Mouse (Mus musculus) left cerebral cortex, postnatal 36 days (tissue): ENCODE results near the gene Ptk7. TPM values are rescaled to one million over a fixed set of nuclear protein-coding genes. Genes with fewer than 3 reads are reported as not detected.
A peak's percentile ranks its signal among the peaks of the same experiment; 100 is the strongest.

Experiments
- DNase-seq, 2 experiments: peaks; one replicate each; pipeline ENCODE4 v3.0.0; 2021 to 2022; ENCODE audit warnings: low spot score in 2 of 2, mixed read lengths in 1 of 2
- intact Hi-C: fragments of 180-260 bp; cut with DNase I; formaldehyde crosslinking; loops from one replicate; pipeline ENCODE4 v1.15.1; 2025
- total RNA-seq, 2 experiments: library from RNA; stranded (reverse); gene quantifications; 2 replicates each; pipeline ENCODE4 v1.2.3; 2021

The Ptk7 gene
- 10 to 100 TPM; 10.3 to 11.0 TPM for total RNA-seq

DNA sequence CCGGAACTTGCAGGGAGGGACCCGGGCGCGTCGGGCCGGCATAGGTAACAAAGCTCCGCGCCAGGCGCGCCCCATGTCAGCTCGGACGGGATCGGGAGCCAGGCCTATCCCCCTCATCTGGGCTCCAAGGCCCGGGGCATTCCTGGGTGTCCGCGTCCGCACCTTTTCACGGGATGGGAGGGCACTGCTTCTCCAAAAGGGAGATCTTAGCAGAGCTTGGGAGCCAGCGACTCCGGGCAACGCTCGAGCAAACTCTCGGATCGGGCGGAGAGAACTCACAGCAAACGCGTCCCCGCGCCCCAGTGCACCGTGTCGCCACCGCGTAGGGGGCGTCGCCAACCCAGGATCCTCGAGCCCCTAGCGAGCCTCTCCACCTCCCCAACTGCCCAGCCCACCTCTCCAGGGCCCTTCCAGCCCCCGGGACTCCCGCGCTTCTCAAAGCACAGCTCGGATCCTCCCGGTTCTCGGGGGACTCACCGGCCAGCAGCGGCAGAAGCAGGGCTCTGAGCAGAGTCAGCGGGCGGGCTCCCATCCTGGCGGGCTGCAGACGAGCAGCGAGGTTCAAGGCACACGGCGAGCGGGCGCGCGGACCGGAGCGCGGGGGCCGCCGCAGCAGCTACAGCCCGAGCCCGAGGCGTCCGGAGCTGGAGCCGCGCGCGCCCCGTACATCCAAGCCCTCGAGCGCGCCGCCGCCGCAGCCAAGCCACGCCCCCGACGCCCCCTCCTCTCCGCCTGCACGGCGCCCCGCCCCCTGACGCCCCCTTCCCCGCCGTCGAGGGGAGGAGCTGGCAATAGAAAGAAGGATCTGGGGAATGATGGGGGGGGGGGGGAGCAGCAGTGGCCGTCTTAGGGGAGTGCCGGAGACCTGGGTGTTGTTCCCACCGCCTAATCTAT lies at the start of gene Ptk7:
Gene Ptk7 (minus strand): TSS at position 714 of the 894 bp plus-strand sequence.
- peak; percentile 61 to 71 for DNase-seq
- intact Hi-C loops, result no loop called here

DNA sequence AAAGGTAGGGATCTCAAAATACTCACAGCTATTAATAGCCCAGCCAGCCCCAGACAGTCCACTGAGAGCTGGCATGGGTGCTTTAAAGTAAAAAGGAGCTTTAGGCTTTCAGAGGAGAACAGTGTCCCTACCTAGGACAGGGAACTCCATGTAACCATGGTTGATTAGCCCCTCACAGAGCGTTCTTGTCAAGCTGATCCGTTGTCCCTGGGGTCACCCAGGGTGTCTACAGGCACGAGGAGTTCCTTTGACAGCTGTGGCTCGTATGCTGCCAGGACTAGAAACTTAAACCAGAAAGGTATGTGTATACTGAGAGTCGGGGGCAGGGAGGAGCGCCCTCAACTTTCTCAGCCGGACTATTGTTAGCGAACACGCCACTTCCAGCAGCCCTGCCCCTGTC lies 49.6 kb upstream of the Ptk7 start:
- intact Hi-C loops, result no loop called here
- DNase-seq, result no peak

DNA sequence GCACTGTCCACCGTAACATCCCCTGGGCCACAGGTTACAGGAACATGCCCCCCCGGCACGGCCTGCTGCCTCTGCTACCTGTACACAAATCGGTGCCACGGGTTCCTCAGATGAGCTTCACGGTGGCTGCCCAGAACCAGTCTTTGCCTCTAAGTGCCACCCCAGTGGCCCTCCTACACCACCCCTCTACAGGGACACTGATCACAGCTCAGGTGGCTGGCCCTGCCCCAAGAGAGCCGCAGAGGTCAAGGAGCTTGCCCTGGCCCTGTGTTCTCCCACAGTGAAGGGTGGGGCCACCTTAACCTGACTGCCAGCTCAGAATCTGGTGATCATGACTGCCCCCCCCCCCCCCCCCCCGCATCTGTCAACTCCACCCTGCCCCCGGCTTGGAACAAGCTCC lies 49.1 kb upstream of the Ptk7 start, which contains the start of gene Mea1:
Gene Mea1 (plus strand): TSS at position 378 of the 400 bp plus-strand sequence.
- no peak for DNase-seq
- intact Hi-C loops, result no loop called here

DNA sequence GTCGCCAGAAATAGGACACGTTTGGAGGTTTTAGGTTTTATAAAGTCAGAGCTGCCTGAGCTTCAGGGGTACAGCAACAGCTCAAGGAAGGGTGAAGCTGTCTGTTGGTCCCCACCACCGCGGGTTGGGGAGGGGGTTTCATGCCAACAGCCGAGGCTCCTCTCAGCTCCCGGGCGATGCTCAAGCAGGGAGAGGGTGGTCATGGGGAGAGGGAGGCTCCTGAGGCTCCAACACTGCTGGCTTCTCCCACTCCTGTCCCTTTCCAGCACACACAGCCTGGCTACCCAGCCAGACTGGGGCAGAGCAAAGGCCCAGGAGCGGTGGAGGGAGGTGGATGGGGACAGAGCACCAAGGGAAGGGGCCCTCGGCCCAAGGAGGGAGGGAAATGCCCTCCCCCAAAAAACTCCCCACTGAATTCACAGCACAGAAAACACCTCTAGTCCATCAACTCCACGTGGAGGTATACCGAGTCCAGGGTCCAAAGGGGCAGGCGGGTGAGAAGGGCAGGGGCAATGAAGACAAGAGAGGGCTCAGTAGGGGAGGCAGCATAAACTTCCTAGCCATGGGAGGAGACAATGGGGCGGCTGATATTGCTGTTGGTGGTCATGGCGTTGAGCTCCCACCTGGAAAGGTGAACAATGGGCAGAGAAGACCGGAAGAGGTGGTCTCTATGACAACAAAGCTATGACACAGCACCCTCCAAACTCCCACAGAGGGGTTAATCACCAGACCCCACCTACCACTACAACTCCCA lies 45.4 kb upstream of the Ptk7 start:
- DNase-seq, result no peak
- intact Hi-C loops, result loop anchor here (5.0 kb wide), 1 partner anchor 38 kb away; the partner anchor contains the start of gene Pex6

DNA sequence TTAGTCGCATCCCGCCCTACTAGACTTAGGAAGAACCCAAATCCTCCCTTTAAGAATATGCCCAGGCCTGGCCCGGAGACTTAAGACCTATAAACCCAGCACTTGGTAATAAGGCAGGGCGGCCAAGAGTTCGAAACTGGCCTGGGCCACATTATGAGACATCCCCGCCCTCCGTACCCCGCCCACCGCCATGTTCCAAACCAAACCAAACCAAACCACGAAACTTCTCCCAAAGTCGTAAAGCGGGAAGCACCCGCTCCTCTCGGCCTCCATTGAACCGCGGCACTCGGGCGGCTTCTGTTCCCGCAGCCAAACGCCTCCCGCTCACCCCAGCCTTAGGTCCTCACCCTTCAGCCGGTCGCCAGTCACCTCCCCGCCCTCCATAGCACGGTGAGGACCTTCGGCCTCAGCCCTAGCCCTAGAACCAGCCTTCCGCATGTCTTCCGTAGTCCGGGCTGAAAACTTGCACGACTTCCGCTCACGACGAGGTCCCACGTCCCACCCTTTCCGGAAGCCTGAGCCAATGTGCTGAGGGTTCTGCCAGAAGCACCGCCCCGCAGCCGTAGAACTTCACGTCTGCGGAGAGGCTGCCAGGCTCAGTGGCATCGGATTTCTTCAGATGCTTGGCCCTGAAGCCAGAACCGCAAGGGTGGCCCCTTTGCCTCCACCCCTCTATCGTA lies 44.7 kb upstream of the Ptk7 start, which contains the start of gene Rrp36:
Gene Rrp36 (minus strand): TSS at position 503 of the 680 bp plus-strand sequence.
- intact Hi-C loops, result loop anchor here (5.0 kb wide), 1 partner anchor 38 kb away; the partner anchor contains the start of gene Pex6
- DNase-seq, result peak; percentile 88 to 89

DNA sequence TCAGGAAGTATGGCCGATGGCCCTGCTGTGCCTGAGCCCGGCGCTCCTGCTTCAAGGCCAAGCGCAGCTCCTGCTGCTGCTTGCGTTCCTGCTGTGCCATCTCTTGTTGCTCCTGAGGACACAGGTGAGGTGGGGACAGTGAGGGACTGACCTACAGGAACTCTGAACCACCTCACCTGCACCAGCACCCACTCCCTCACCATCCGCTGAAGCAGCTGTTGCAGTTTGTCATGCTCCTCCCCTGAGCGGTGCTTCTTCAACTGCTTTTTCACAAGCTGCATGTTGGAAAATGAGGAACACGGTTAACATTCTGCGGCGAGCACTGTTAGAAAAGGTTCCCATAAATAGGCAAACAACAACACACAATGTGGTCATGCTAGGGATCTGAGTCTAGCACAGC lies 40.6 kb upstream of the Ptk7 start:
- DNase-seq, result no peak
- intact Hi-C loops, result loop anchor here (5.0 kb wide), 1 partner anchor 42 kb away; the partner anchor contains the start of gene Pex6

DNA sequence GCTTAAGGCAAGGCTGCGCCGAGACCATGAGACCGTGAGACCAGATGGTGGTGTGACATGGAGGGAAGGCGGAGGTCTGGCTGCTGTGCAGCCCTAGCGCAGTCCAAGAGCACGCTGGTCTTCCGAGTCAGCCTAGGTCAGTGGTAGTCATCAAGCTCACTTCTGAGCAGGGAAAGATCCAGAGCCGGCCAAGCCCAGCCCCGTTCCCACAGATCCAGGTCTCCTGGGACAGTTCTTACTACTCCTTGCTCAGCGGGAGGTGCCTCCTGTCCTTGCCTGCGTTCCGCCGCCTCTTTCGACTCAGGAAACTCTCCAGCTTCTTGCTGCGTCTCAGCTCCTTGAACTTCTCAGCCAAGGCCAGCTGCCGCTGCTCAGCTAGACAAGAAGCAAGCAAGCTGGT lies 38.4 kb upstream of the Ptk7 start:
- DNase-seq, result no peak
- intact Hi-C loops, result no loop called here

DNA sequence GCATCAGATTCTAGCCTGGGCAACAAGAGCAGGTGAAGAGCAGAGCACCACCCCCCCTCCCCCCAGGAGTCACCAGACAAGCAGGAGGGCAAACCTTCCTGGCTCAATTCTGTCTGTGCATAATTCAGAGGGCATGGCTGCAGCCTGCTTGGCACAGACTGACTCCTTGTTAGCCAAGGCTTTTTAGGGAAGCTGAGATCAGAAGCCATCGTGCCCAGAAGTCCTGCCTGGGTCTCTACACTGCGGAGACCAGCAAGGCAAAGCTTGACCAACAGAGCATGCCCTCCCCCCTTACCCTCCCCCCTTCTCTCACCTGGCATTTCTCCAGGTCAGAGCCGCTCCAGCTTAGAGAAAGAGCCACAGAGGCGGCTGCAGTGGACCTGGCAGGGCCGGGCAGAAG lies 33.4 kb upstream of the Ptk7 start:
- no peak for DNase-seq
- intact Hi-C loops, result no loop called here

DNA sequence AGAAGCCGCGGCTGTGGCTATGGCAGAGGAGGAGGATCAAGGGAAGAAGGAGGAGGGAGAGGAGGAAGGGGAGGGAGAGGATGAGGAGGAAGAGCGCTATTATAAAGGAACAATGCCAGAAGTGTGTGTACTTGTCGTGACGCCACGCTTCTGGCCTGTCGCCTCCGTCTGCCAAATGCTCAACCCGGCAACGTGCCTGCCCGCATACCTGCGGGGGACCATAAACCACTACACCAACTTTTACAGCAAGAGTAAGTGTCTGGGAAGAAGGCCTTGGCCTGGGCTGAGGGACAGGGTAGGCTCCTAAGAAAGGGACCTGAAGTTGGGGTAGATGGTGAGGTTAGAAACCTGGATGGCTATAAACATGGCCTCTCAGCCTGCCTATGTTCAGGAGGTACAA lies 32.7 kb upstream of the Ptk7 start:
- intact Hi-C loops, result no loop called here

DNA sequence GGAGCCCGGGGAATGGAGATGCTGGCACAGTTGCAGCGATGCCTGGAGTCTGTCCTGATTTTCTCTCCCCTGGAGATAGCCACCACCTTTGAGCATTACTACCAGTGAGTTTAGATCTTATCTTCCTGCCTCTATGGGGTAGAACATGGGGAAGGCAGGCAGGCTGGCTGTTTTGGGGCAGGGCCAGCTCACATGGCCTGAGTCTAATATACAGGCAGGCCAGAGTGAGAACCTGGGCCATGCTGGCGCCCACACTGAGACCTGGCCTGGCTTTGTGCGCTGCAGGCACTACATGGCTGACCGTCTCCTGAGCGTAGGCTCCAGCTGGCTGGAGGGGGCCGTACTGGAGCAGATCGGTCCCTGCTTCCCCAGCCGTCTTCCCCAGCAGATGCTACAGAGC lies 32.0 kb upstream of the Ptk7 start:
- no peak for DNase-seq
- intact Hi-C loops, result no loop called here

More for the DNA sequence above, 32.7 kb upstream of the Ptk7 start:
- DNase-seq, result no peak

DNA sequence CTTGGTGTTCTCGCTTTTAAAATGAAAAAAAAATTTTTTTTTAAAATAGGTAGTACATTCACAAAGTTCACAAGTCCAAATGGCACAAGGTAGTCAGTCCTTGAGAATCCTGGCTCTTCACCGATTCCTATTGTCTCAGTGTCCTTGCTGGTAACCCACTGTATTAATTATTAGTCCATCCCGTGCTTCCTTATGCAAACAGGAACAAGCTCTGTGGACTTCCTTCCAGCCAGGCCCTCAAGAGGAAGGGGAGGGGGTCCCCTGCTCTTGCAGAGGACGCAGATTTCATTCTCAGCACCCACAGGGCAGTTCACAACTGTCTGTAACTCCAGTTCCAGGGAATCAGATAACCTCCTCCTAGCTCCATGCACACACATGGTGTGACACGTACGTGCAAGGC lies 26.8 kb upstream of the Ptk7 start:
- intact Hi-C loops, result no loop called here
- DNase-seq, result no peak

DNA sequence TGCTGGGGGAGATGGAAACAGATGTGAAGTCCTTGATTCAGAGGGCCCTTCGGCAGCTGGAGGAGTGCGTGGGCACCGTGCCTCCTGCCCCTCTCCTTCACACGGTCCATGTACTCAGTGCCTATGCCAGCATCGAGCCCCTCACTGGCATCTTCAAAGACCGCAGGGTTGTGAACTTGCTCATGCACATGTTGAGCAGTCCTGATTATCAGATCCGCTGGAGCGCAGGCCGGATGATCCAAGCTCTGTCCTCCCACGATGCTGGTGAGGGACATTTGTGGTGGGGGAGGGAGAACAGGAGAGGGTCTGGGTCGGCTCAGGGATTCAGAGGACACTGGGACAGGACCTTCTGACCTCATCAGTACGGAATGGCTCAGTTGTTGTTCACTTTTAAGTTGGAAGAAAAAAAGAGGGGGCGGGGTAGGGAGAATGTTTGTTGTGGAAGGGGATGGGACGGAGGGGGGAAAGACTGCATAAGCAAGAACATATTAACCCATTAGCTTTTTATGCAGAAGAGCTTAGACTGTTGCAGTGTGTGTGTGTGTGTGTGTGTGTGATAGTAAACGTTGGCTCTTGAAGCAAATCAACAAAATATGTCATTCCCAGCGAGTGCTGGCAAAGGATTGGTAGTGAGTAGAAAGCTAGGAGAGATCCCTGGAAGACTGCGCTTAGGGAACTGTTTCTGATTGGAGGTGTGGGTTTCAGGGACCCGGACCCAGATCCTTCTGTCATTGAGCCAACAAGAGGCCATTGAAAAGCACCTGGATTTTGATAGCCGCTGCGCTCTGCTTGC lies 22.6 kb upstream of the Ptk7 start:
- intact Hi-C loops, result no loop called here

DNA sequence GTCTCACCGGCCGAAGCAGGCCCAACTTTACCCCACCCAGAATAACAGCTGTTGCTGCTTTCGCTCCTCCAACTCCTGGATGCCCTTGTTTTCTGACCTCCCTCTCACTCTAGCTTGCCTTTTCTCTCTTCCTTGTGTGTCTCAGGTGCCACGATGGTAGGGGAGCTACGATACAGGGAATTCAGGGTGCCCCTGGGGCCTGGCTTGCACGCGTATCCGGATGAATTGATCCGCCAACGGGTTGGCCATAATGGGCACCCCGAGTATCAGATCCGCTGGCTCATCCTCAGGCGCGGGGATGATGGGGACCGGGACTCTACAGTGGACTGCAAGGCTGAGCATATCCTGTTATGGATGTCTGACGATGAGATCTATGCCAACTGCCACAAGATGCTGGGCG lies 22.0 kb upstream of the Ptk7 start:
- intact Hi-C loops, result no loop called here
- DNase-seq, result no peak

More for the DNA sequence above, 22.6 kb upstream of the Ptk7 start:
- DNase-seq, result no peak

DNA sequence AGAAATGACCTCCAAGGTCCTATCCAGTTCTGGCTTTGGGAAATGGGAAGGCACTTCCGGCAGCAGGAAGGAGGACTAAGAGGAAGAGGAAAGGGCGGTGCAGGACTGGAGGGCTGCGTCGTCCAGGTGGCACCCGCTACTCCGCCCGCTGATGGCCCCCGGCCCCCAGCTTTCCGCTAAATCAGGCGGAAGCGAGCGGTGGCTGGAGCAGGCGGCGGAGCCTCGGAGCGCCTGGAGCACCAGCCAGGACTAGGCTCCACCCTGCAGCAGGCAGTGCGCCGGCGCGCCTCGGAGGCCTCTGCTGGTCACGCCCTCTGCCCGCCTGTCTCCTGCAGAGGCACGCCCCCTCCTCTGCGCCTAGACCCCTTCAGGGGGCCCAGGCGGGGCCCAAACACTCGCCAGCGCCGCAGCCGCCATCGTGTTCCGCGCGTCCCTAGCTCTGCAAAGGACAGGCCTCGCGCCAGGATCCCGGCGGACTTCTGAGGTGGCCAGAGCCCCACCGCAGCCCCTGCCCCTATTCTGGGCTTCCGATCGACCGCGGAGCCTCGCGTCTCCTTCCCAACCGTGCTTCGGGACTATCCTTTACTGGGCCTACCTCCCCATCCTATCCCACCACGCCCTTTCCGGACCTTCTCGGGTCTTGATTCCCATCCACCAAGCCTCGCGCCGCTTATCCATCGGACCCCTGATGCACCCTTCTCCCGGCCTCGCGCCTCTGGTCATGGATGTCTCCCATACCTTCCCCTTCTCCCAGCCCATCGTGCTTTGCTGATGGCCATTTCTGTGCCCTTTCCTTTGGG lies 21.1 kb upstream of the Ptk7 start, which contains the start of gene Cul7:
Gene Cul7 (plus strand): TSS at position 106 of the 800 bp plus-strand sequence.
- peak; percentile 91 to 92 for DNase-seq
- intact Hi-C loops, result no loop called here

DNA sequence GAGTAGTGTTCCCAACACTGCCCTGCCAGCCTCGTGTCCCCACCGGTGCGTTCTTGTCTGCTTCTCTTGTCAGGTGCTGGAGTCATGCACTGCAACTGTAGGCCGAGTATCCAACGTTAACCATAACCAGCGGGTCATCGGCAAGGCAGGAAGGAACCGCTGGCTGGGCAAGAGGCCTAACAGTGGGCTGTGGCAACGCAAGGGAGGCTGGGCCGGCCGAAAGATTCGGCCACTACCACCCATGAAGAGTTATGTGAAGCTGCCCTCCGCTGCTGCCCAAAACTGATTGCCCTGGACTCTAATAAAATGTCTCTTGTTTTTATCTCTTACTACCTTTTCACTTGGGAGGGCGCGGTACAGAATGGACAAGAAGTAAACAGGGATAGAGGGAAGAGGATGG lies 20.5 kb upstream of the Ptk7 start:
- intact Hi-C loops, result no loop called here
- no peak for DNase-seq

DNA sequence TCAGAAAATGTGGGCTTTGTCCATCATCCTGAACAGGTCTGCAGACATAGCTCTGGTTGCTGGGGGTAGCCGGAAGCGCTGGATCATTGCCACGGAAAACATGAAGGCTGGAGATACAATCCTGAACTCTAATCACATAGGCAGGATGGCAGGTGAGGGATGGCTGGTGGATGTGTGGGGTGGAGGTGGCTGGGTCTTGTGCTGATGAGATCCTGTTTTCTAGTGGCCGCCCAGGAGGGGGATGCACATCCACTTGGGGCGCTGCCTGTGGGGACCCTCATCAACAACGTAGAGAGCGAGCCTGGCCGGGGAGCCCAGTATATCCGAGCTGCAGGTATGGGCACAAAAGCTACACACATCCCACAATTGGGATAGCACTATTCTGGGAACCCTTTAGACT lies 19.1 kb upstream of the Ptk7 start:
- DNase-seq, result no peak
- intact Hi-C loops, result no loop called here

DNA sequence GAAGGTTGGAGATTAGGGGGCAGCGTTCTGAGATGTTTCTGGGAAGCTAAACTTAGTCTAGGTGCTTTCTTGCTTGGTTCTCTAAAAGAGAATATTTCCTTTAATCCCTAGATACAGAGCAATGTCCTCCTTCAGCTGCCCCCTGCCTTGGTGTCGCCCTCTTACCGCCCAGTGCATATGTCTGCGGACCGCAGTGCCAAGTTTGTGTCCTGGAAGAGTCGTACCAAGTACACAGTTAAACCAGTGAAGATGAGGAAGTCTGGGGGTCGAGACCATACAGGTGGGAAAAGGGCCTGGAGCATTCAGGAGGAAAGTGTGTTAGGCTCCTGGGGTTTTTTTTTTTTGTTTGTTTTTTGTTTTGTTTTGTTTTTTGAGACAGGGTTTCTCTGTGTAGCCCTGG lies 18.0 kb upstream of the Ptk7 start:
- no peak for DNase-seq
- intact Hi-C loops, result loop anchor here (2.0 kb wide), 1 partner anchor 34 kb away; the partner anchor contains the start of gene Klhdc3

DNA sequence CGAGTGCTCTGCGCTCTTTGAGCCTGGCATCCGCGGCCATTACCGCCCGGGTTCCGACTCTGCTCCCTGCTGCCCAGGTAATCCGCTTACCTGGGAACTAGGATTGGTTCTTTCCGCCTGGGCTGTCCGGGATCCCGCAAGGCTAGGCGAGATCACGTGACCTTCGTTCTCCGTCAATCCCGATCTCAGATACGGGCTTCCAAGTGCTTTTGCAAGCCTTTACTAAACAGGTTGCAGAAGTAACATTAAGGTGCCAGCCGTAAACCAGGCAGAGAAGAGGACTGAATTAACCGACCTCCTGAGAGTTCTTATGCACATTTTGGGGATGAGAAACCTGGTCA lies 17.0 kb upstream of the Ptk7 start:
- no peak for DNase-seq
- intact Hi-C loops, result loop anchor here (2.0 kb wide), 1 partner anchor 35 kb away; the partner anchor contains the start of gene Klhdc3
